Mouse (Mus musculus) layer of hippocampus, adult 9-10 months (tissue): ENCODE data around the gene Rpn2.
A peak's percentile ranks its signal among the peaks of the same experiment; 100 is the strongest.

ENCODE experiments used
- DNase-seq: peaks from one replicate; pipeline ENCODE4 v3.0.0; 2022; ENCODE audit warnings: low spot score

The Rpn2 gene

DNA sequence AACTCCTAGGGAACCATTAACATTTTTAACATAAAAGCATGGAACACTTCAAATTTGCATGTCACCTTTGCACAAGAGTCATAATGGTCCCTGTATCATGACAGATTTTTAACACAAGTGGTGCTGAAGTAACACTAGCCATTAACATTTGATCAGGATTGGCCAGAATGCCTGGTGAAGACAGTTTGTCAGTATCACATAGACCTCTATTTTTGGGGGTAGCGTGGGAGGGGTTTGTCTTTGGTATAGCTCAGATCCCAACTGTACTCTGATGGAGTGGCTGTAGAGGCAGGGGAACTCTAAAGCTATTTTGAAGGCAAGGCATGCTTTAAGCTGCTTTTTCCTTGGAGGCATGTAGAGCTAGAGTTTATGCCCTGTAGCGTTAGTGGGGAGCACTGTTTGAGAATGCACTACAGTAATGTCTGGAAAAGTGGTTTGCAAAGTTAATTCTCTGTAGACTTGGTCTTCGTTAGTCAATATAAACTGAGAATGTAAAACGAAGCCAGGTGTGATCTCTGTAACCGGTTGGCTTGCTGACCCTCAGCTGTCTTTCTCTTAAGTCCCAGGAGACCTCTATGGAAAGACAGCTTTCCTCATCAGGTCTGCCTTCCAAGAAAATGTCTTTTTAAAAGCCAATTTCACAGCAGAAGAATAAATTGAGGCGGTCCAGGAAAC, 32.3 kb downstream of the Rpn2 start:
- DNase-seq: no peak

DNA sequence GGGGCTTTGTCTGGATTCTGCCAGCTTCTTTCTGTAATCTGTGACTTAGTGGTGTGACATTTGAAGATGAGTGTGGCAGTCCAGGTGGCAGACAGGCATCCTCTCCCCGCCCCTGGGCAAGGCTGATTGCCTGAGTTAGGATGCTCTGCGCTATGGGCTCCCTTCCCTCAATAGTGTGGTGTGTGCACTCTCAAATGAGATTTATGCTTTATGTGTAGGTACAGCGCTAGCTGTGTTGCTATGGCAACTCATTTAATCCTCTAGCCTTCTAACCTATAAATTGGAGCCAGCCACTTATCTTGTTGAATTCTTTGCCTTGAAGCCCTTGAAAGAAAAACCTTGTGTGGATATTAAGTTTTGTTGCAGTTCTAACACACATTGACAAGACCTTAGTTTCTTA, 34.9 kb downstream of the Rpn2 start:
- no peak for DNase-seq

DNA sequence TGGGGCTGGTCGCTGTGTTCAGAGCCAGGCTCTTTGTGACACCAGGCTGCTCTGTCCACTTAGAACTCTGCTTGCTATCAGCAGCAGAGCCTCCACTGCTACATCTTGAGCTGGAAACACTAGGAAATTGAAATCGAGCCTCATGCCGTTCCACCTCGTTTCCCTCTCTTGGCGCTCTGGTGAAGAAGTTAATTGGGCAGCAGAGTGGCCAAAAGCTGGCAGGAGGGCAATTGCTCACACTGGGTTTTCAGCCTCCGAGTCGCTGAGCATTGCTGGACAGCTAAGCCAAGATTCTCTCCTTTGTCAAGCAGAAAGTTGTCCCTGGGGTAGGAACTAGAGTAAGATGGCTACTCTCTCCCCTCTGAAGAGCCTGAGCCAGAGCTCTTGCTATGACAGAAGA, 35.5 kb downstream of the Rpn2 start:
- DNase-seq: no peak

DNA sequence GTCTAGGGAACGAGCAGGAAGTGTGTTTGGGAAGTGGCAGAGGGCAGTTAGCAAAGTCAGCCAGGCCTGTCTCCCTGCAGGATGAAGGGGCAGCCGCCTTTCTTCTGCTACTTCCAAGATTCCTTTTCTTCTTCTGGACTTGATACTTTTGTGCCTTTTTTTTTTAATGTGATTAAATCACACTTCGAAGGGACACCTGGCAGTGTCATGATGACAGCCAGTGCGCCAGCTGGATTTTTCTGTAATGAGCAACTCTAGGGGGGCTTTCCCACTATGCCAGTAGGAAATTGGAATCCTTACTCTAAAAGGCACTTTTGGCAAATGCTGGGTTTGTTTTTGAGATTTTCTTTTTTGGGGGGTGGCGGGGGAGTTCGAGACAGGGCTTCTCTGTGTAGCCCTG, 36.7 kb downstream of the Rpn2 start:
- no peak for DNase-seq

DNA sequence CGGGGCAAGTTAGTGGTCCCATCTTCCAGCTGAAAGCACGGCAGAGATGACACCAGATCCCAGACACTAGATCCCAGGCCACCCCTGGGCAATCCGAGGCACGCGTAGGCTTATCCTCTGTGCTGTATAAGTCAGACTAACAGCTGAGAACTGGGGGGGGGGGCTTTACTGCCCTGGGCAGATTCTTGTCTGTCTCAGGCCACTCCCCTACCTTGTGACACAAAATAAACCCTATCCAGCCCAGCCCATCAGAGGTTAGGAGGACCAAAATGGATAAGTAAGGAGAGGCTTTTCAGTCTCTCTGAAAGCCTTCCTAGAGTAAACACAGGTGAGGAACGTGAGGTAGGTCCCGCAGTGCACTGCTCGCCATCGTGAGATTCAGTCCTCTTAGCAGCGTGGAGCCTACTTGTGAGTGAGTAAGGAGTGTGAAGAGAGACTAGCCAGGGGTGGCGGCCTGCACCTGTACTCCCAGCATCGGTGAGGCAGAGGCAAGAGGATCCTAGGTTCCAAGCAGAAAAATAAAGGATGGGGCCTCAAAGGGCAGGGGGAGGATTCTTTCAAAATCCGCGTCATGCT, 37.6 kb downstream of the Rpn2 start:
- DNase-seq: no peak

DNA sequence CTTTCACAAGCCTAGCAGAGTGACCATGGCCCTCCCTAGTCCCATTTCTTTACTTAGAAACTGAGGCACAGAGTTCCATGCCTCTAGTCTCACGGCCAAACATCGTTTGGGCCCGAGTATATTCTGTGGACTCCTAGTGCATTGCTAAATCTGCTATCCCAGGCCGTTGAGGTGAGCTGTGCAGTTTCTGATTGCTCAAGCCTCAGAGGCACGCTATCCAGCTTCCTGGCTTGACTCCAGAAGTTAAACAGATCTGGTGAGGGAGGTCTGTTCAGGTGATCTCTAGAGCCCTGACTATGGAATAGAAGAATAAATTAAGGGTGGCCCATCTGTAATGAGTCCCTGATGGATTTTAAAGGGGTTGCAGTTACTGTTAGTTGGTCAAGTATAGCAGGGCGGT, 38.4 kb downstream of the Rpn2 start:
- no peak for DNase-seq

DNA sequence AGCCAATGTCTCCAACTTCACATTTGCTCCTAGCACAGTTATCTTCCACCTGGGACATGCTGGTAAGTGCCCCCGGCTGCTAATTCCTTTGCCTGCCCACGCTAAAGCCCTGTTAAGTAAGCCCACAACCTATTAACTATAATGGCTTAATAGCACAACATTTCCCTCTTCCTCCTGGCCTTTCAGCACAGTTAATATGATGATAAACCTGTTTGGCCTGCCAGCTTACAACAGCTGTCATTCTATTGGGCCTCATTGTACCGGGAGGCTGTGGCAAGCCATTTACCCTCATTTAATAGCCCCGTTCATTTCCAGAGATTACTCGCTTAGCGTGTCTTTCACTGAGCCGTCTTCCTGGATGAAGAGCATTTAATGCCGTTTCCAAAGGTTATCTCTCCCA, 41.3 kb downstream of the Rpn2 start:
- no peak for DNase-seq

DNA sequence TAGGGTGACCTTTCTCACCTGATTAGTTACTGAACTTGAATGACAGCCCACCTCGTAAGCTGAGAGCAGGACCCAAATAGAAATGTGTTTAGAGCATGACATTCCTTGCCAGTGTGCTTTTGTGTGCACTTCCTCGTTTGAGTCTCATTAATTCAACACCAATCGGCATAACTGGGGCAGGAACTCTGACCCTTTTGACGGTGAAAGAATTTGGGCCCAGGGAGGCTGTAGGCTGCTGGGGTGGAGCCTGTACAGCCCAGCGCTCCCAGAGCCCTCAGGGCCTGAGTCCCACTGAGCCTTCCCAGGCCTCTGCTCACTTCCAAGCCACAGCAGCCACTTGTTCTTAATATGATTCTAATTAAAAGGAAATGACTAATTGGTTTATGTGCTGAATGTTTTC, 42.1 kb downstream of the Rpn2 start:
- no peak for DNase-seq

DNA sequence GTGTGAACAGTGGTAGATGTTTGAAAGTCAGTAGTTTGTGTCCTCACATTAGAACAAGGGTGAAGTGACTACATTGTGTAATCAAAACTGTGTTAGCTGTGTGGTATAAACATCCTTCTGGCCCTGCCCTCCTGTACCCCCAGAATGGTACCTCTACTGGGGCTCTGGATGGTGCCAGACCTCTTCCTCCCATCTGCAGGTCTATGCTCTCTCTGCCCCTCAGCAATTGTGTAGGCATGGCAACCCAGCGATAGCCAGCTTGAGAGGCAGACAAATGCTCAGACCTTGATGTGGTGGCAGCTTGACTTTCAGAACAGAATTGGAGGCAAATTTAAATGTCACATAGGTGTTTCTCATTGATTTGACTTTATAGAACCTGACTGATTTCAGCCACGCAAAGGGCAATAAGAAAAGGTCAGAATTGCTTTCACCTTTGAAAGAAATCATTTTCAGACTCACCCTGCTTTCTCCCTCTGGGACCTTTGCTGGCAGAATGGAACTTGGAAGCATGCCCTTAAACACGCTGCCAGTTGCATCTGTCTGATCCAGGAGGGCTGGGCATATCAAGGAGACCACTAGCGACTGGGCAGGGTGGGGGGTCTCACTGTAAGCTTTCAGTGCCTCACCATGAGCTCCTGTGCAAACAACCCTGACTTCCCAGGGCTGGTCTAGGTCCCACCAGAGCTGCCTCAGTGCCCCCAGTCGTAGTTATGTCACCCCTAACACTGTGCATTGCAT, 43.4 kb downstream of the Rpn2 start:
- no peak for DNase-seq

DNA sequence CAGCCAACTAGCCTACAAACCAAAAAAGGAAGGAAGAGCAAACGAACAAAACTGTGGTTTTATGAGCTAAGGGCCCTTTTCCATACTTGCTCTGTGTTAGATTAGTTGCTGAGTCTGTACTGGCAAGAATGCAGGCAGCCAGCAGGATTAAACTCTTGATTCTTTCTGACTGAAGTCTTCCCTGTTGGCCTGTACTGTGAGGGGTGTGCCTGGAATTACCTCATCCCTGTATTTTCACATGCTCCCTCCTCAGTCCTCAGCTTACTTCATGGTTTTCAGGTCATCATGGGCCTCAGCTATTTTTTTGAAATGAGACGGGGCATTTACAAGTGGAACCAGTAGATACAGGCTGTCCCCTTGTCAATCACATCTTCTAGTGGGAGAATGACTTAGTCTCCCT, 46.4 kb downstream of the Rpn2 start:
- DNase-seq: no peak

DNA sequence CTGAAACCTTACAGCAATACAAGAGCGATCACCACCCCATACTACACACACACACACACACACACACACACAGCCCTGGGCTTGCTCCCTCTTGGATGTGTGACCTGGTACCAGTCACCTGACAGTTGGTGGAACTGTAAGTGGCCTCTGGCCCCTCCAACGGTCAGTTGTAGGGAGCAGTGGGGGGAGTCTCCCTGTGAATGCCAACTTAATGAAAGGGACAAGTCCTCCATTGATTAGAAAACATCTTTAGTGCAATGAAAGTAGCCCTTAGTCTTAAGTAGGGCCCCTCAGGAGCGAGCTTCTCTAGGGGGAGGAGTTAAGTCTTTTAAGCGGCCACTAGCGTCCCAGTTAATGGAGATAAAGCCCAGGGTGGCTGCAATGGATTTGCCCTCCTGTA, 49.3 kb downstream of the Rpn2 start:
- DNase-seq: no peak

DNA sequence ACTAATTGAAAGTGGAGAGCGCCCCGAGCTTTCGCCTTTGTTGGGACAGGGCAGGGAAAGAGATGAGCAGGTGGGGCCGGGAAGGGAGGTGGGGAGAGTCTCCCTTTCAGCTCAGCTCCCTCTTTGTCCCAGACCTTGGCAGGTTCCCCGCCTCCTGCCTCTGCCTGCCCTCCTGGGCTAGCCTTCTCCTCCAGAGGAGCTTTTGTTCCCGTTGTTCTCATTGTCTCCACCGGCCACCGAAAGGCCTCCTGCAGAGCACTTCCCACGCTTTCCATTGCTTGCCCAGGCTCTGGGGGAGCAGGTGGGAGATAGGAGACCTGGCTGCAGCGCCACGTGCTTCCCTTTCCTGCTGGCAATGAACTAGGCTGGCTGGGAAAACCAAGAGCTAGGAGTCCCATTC, 49.8 kb downstream of the Rpn2 start:
- no peak for DNase-seq

DNA sequence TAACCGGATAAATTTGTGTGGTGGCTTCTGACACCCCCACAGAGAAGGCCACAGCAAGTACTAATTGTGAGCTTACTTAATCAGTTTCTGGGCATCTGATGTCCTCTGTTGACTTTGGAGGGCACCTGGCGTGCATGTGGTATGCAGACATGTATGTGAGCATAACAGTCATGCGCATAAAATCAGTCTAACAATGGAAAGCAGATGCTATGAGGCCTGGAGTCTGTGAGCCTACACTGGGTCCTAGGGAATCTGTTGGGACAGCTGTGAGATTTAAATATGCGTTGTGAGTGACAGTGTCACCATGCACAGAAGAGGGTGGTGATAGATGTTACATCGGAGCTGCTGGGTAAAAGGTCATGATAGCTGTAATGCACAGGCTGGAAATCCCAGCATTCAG, 53.2 kb downstream of the Rpn2 start:
- no peak for DNase-seq

DNA sequence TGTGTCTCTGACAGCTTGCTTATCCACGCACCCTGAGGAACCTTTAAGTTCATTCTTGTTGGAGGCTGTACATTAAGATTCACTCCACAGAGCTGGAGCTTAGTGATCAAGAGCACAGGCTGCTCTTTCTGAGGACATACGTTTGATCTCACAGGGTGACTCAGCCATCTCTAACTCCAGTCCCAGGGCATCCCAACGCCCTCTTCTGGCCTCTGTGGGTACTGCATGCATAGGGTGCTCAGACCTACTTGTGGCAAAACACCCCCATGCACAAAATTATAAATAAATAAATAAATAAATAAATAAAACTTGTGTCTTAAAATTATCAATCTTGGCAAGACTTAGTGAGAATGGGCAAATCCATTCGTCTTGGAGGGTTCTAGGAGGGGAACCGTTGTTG, 59.8 kb downstream of the Rpn2 start:
- peak; percentile 52 for DNase-seq

DNA sequence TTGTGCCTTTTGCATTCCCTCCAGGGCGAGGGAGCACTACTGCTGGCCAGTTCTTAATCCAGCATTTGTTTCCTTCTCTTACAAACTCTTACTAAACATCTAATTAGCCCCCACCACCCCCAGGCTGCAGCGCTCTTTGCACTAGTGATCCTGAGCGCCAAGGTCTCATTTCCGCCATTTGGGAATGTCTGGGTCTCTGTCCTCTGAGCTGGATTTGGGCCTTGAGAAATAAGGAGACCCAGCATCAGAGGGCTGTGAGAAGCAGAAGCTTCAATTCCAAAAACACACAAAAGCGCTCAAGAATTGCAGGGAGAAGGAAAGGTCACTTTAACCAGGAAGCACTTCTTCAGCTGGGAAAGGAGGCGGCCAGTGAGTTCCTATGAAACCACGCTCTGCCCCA, 60.7 kb downstream of the Rpn2 start:
- DNase-seq: no peak

DNA sequence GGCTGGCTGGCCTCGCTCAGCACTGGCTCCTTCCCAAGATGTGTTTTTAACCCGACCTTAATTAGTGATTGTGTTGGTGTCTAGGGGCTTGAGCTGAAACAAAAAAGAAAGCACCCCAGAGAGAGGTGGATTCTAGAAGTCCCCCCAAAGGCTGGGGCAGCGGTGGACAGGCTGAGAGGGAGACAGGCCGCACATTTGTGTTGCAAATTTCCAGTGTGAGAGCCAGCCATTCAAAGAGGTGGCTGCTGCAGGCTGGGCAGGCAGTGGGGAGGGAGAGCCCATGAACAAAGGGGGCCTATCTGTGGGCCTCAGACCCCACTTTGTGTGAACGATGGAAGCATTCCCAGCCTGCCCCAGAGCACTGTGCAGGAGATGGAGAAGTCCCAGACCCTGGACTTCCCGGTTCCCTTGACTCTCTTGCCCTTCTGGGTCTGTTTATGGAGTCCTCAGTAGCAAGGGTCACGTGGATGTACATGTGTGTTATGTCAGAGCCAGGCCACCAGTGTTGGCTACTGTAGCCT, 61.5 kb downstream of the Rpn2 start:
- peak; percentile 43 for DNase-seq

DNA sequence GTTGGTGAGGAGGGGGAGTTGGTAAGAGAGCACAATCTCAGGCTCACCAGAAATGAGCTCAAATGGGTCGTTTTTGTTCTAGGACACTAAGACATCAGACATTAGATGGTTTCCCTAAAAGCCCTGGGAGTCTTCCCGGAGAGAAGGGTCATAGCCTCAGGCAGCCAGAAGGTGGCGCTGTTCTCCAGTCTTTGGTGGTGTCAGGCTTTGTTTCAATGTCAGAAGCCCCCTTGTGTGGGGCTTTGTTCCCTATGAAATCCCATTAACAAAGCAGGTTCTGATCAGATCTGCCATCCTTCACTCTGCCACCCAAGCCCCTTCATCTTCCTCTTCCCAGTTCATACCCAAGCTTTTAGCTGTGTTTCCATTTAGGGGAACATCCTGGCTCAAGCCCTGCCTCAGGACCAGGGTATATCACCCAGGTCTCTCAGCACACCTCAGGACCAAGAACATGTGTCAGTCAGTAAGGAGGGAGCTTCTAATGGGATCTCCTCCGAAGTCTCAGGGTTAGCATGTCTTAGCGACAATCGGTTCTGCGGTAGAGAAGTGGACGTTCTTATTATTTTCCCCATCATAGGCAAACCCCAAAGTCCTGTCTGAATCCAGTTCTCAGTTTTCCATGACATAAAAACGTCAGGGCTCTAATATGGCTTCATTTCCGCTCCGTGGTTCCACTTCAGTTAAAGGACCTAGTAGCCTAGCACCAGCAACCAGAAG, 62.9 kb downstream of the Rpn2 start:
- peak; percentile 74 for DNase-seq

DNA sequence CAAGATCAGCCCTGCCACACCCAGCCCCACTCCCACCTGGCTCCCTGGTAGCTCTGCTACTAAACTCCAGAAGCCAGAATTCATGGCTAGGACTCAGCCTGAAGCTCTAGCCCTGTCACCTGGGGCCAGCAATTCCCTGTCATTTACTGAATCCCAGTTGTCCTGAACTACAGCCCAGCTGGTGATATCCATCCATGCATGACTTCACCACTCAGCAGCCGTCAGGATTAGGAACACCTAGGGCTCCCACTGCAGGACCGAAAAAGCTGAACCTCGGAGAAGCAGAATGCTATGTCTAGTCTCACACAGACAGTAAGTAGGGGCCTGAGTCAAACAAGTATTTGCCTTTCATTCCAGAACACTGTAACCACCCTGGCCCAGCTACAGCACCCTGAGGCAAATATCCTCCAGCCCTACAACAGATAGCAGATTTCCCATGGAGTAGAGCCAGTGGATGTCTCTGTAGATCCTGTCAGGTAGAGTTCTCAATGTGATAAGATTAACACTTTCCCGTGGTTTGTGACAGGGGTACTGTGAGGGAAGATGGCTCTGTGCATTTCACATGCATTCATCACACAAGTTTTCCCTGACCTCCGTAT, 63.6 kb downstream of the Rpn2 start:
- no peak for DNase-seq

DNA sequence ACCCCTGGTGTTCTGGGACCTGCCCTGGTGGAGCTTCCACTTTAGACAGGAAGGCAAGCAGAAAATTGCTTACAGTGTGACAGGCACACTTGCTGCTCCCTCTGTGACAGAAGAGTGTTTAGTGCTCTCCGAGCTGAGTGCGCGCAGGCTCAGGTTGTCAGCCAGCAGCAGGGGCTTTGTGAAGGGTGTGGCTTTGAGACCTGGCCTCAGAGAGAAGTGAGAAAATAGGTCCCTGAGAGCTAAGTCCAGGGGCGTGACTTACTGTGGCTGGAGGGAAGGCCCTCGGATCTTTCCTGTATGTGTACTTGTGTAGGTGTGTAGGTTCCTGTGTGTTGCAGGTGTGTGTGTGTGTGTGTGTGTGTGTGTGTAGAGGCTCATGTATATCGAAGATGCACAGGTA, 64.5 kb downstream of the Rpn2 start:
- no peak for DNase-seq

DNA sequence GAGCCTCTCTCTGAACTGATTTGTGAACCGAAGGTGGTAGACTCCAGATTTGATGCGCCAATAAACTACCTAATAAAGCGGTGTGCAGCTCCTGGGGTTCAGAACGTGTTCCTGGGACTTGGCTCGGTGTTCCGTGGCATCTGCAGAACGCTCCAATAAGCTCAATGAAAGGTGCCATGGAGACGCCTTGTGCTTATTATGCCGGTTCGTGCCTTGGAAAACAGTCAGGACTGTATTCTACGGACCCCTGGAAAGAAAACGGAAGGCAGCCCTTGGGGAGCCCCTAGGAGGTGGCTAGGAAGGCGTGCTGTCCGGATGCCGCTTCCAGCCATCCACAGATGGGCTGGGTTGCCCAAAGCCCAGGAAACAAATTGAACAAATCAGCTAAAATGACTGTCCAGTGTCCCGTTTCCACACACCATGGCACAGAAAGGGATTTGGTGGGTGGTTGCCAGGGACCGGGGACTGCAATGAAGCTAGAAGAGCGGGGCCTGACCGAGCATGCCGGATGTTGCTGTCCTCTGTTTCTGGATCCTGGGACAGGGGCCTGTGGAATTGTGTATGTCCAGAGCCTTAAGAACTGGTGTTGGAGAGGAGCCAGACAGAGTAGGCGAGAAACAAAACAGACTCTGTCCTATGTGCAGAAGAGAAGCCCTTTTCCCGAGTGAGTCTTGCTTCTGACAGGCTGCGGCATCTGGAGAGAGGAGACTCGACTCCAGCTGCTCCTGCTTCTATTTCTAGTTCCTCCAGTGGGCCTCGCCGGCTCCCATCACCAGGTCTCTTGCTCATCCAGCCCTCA, 68.7 kb downstream of the Rpn2 start, which contains the start of gene Ghrh:
TSS of gene Ghrh (minus strand) at position 146 of the 799 bp plus-strand sequence.
- DNase-seq: peak; percentile 26

DNA sequence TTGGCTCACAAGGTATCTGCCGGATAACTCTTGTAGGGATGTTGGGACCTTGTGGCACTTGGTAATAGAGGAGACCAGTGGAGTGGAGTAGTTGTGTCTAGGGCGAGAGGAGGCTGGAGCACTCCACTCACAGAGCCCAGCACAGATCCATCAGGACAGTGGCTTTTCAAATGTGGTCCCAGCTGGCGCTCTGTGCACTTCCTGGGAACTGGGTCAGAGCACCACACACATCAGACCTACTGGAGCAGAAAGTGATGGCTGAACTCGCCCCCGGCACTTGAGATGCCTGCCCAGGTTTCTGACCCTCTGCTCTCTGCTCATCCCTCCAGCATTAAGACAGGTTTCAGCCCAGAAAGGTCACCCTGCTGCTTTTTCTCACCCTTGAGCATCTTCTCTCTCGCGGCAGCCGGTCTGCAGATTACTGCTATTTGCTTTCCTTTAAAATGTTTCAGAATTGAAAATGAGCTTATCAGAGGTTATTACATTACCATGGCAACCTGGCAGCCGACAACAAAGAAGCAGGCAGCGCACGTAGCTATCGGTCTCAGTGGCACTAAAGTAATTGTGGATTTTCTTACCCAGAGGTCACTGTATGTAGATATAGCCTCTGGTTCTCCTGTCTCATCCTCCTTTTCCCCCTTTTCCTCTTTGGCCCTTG, 70.4 kb downstream of the Rpn2 start:
- peak; percentile 24 for DNase-seq
